Mouse (Mus musculus): Measurements from ENCODE around the gene Fabp6. TPM values are rescaled to one million over a fixed set of nuclear protein-coding genes. Genes with fewer than 3 reads are reported as not detected.

Fabp6 gene
- total and polyA plus RNA-seq, 3 experiments: not detected

DNA sequence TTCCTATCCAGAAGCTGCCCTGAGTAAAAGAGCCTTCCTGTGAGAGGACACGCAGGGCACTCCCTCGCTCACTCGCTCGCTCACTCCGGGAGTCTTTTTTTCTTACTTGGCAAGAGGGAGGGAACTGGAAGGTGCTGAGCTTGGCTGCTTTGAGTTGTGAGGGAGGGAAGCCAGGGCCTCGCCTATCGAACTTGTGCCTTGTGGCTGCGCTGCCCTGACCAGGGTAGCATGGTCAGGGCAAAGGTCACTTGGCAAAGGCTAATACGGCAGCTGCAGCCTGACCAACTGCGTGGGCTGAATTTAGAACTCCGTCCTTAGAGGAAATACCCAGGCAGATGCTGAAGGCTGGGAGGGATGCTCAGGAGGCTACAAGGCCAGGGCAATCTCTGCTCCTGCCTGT is 51.6 kb downstream of the Fabp6 start:
- H3K9ac ChIP-seq (ENCODE audit: insufficient read depth, low read depth): no peak overlapping the region
- H3K4me2 ChIP-seq (ENCODE audit: insufficient read depth, low read depth, poor library complexity, severe bottlenecking): no peak overlapping the region
- H3K9me3 ChIP-seq (replicated peaks; ENCODE audit: low read length): no peaks in the 10 kb centered on the region
- H3K27ac ChIP-seq (ENCODE audit: insufficient read depth, low read depth): no peak overlapping the region
- H3K27me3 ChIP-seq (replicated peaks): peaks cover 4% of the 10 kb centered on the region
- 0 out of 4 replicates have a peak, but pooled peaks cover 2 to 3% of the 10 kb centered on the region in 2 experiments for H3K4me1 ChIP-seq (ENCODE audit: control insufficient read depth in 1 of 2, insufficient read depth in 2 of 2)
- H3K4me3 ChIP-seq (replicated peaks in 1 of 3; ENCODE audit: low read depth in 2 of 3, low read length in 2 of 3, poor library complexity in 1 of 3): no peak overlapping the region
- no peak for DNase-seq (ENCODE audit: extremely low read depth)
- dilution Hi-C loops (cut with MboI; ENCODE audit: extremely low pct_ligation_motif_present, extremely low pct_unique_long_range_greater_than_20kb, low sequenced_read_pairs) (no loop called here), in situ Hi-C loops (cut with MboI; ENCODE audit: low pct_ligation_motif_present, low pct_unique_long_range_greater_than_20kb, low sequenced_read_pairs) (no loop called here)
- H3K79me2 ChIP-seq (replicated peaks; ENCODE audit: control insufficient read depth, extremely low read depth, insufficient read depth, poor library complexity, severe bottlenecking): no peaks in the 10 kb centered on the region
- no peaks in the 10 kb centered on the region for H3K36me3 ChIP-seq (replicated peaks in 1 of 2; ENCODE audit: control insufficient read depth in 1 of 2, insufficient read depth in 1 of 2, low read length in 1 of 2)
- TF ChIP-seq HCFC1 (IDR thresholded peaks at IDR 0.05; ENCODE audit: low read depth, low read length) (no peak), ZKSCAN1 (IDR thresholded peaks at IDR 0.05; ENCODE audit: borderline replicate concordance, low read depth, low read length) (no peak)

GRCm38 (mm10) chr11:43548657-43549435 is 52.5 kb downstream of the Fabp6 start:
- H3K79me2 ChIP-seq (replicated peaks; ENCODE audit: control insufficient read depth, extremely low read depth, insufficient read depth, poor library complexity, severe bottlenecking): no peaks in the 10 kb centered on the region
- DNase-seq (ENCODE audit: extremely low read depth): no peak
- TF ChIP-seq NELFE (IDR thresholded peaks at IDR 0.05; ENCODE audit: low read depth, low read length): no peak
- TF ChIP-seq UBTF (IDR thresholded peaks at IDR 0.05; ENCODE audit: low read depth, low read length): no peak
- TF ChIP-seq TBP (conservative IDR thresholded peaks at IDR 0.05; ENCODE audit: low read depth, low read length): no peak
- no peaks in the 10 kb centered on the region for H3K36me3 ChIP-seq (replicated peaks in 1 of 2; ENCODE audit: control insufficient read depth in 1 of 2, insufficient read depth in 1 of 2, low read length in 1 of 2)
- H3K4me1 ChIP-seq (ENCODE audit: control insufficient read depth in 1 of 2, insufficient read depth in 2 of 2): 0 out of 4 replicates have a peak, but pooled peaks cover 2 to 3% of the 10 kb centered on the region in 2 experiments
- H3K27me3 ChIP-seq (replicated peaks): peaks cover 3% of the 10 kb centered on the region
- no peak overlapping the region for H3K27ac ChIP-seq (ENCODE audit: insufficient read depth, low read depth)
- no peak overlapping the region for H3K4me2 ChIP-seq (ENCODE audit: insufficient read depth, low read depth, poor library complexity, severe bottlenecking)
- no peaks in the 10 kb centered on the region for H3K9me3 ChIP-seq (replicated peaks; ENCODE audit: low read length)
- H3K9ac ChIP-seq (ENCODE audit: insufficient read depth, low read depth): no peak overlapping the region
- in situ Hi-C loops (cut with MboI; ENCODE audit: low pct_ligation_motif_present, low pct_unique_long_range_greater_than_20kb, low sequenced_read_pairs): no loop called here
- dilution Hi-C loops (cut with MboI; ENCODE audit: extremely low pct_ligation_motif_present, extremely low pct_unique_long_range_greater_than_20kb, low sequenced_read_pairs): no loop called here
- H3K4me3 ChIP-seq (replicated peaks in 1 of 3; ENCODE audit: low read depth in 2 of 3, low read length in 2 of 3, poor library complexity in 1 of 3): no peak overlapping the region

DNA sequence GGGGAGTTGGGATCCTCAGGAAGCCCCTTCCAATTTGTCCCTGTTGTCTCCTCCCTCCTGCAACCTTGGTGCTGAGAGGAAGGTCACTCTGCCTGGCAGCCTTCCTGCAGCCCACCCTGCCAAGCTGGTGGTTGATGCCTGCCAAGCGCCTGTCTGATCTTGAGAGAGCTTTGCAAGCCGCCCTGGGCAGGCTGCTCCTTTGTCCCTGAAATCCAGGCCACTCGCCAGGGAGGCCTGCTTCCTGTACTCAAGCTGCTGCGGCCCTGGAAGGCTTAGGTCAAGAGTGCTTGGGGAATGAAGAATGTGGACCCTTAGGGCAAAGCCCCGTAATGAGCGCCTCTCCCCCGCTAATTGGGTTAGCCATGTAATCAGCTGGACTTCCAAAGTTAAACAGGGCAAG is 53.2 kb downstream of the Fabp6 start:
- H3K27me3 ChIP-seq (replicated peaks): peaks cover 5% of the 10 kb centered on the region
- DNase-seq (ENCODE audit: extremely low read depth): no peak
- in situ Hi-C loops (cut with MboI; ENCODE audit: low pct_ligation_motif_present, low pct_unique_long_range_greater_than_20kb, low sequenced_read_pairs): no loop called here
- no peak overlapping the region for H3K9ac ChIP-seq (ENCODE audit: insufficient read depth, low read depth)
- H3K36me3 ChIP-seq (replicated peaks in 1 of 2; ENCODE audit: control insufficient read depth in 1 of 2, insufficient read depth in 1 of 2, low read length in 1 of 2): no peaks in the 10 kb centered on the region
- no peak overlapping the region for H3K27ac ChIP-seq (ENCODE audit: insufficient read depth, low read depth)
- no peak overlapping the region for H3K4me3 ChIP-seq (replicated peaks in 1 of 3; ENCODE audit: low read depth in 2 of 3, low read length in 2 of 3, poor library complexity in 1 of 3)
- H3K4me2 ChIP-seq (ENCODE audit: insufficient read depth, low read depth, poor library complexity, severe bottlenecking): no peak overlapping the region
- H3K4me1 ChIP-seq (ENCODE audit: control insufficient read depth in 1 of 2, insufficient read depth in 2 of 2): 0 out of 4 replicates have a peak, but pooled peaks cover 2 to 3% of the 10 kb centered on the region in 2 experiments
- no peaks in the 10 kb centered on the region for H3K9me3 ChIP-seq (replicated peaks; ENCODE audit: low read length)
- dilution Hi-C loops (cut with MboI; ENCODE audit: extremely low pct_ligation_motif_present, extremely low pct_unique_long_range_greater_than_20kb, low sequenced_read_pairs): no loop called here
- H3K79me2 ChIP-seq (replicated peaks; ENCODE audit: control insufficient read depth, extremely low read depth, insufficient read depth, poor library complexity, severe bottlenecking): no peaks in the 10 kb centered on the region
- no peak for TF ChIP-seq KAT2A (IDR thresholded peaks at IDR 0.05; ENCODE audit: insufficient replicate concordance, low read length)
- TF ChIP-seq POLR2A (IDR thresholded peaks at IDR 0.05; ENCODE audit: low read depth, low read length): no peak
- TF ChIP-seq ELF1 (IDR thresholded peaks at IDR 0.05; ENCODE audit: low read depth, low read length): no peak
- TF ChIP-seq NRF1 (IDR thresholded peaks at IDR 0.05; ENCODE audit: low read depth, low read length): no peak
- TF ChIP-seq EP300 (IDR thresholded peaks at IDR 0.05; ENCODE audit: low read length): no peak
- no peak for TF ChIP-seq ZKSCAN1 (IDR thresholded peaks at IDR 0.05; ENCODE audit: borderline replicate concordance, low read depth, low read length)
- TF ChIP-seq MAZ (IDR thresholded peaks at IDR 0.05; ENCODE audit: low read depth, low read length): no peak
- no peak for TF ChIP-seq NELFE (IDR thresholded peaks at IDR 0.05; ENCODE audit: low read depth, low read length)
- no peak for TF ChIP-seq TBP (conservative IDR thresholded peaks at IDR 0.05; ENCODE audit: low read depth, low read length)

All from CH12.LX (cell line).